Mouse (Mus musculus): ENCODE results near the gene Gm26602. TPM values are rescaled to one million over a fixed set of nuclear protein-coding genes. Genes with fewer than 3 reads are reported as not detected.

The Gm26602 gene
- polyA plus RNA-seq, 1 experiment = not detected

DNA sequence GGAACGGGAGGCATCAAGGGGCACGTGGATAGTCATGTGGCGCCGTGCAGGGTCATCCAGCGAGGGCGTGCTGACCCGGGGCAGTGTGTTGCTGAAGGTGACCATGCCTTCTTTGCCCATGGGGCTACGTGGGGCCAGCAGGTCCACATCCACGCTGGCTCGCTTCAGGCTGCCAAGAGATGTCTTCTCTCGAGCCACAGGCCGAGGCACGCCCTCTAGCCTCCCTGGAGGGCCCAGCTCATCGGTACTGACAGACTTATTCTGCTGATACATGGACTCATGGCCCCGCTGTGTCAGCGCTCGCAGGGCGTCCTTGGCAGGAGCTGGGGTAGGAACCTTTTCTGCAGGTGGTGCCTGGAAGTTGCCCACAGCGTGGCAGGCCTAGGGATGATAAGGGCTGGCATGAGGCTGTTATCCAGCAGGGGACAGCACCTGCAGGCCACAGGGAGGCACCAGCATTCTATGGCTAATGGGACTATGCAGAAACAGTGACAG lies 44.8 kb upstream of the Gm26602 start:
- H3K4me3 ChIP-seq = no peak overlapping the region
- H3ac ChIP-seq (ENCODE audit: control insufficient read depth, insufficient read length) = no peak overlapping the region
- H3K27me3 ChIP-seq (ENCODE audit: control insufficient read depth, insufficient read depth, insufficient read length) = no peaks in the 10 kb centered on the region
- no peak for TF ChIP-seq E2F4 (IDR thresholded peaks at IDR 0.05; ENCODE audit: insufficient read depth)
- no peak for TF ChIP-seq CEBPB (IDR thresholded peaks at IDR 0.05; ENCODE audit: insufficient read depth, poor library complexity, severe bottlenecking)
- TF ChIP-seq POLR2A (IDR thresholded peaks at IDR 0.05; ENCODE audit: insufficient read length, low read depth) = peak; percentile 64
- peak; percentile 85 for TF ChIP-seq POLR2AphosphoS2 (IDR thresholded peaks at IDR 0.05; ENCODE audit: insufficient read length, low read depth)
- H3K36me3 ChIP-seq (ENCODE audit: control insufficient read depth, insufficient read depth) = peaks cover 28% of the 10 kb centered on the region
- no peak overlapping the region for H3K4me2 ChIP-seq (ENCODE audit: low read depth)
- peaks cover 5% of the 10 kb centered on the region for H3K79me2 ChIP-seq (ENCODE audit: control insufficient read depth, insufficient read depth)

- H3K4me3 ChIP-seq = no peak overlapping the region
- no peaks in the 10 kb centered on the region for H3K27me3 ChIP-seq (ENCODE audit: control insufficient read depth, insufficient read depth, insufficient read length)
- H3K36me3 ChIP-seq (ENCODE audit: control insufficient read depth, insufficient read depth) = peaks cover 20% of the 10 kb centered on the region
- no peak overlapping the region for H3K4me2 ChIP-seq (ENCODE audit: low read depth)
- peaks cover 1% of the 10 kb centered on the region for H3K79me2 ChIP-seq (ENCODE audit: control insufficient read depth, insufficient read depth)
- H3ac ChIP-seq (ENCODE audit: control insufficient read depth, insufficient read length) = no peak overlapping the region
- TF ChIP-seq MYOD1 (IDR thresholded peaks at IDR 0.05; ENCODE audit: control insufficient read depth in 1 of 3, insufficient read length in 2 of 3, low read depth in 2 of 3) (no peak), CEBPB (IDR thresholded peaks at IDR 0.05; ENCODE audit: insufficient read depth, poor library complexity, severe bottlenecking) (no peak), POLR2AphosphoS2 (IDR thresholded peaks at IDR 0.05; ENCODE audit: insufficient read length, low read depth) (peak; percentile 23)
Measured at GRCm38 (mm10) chr10:79866601-79867000, 44.1 kb upstream of the Gm26602 start.

GRCm38 (mm10) chr10:79871845-79872244 lies 38.8 kb upstream of the Gm26602 start:
- H3K27me3 ChIP-seq (ENCODE audit: control insufficient read depth, insufficient read depth, insufficient read length) = no peaks in the 10 kb centered on the region
- H3ac ChIP-seq (ENCODE audit: control insufficient read depth, insufficient read length) = no peak overlapping the region
- no peaks in the 10 kb centered on the region for H3K79me2 ChIP-seq (ENCODE audit: control insufficient read depth, insufficient read depth)
- TF ChIP-seq CEBPB (IDR thresholded peaks at IDR 0.05; ENCODE audit: insufficient read depth, poor library complexity, severe bottlenecking) = no peak
- TF ChIP-seq POLR2A (IDR thresholded peaks at IDR 0.05; ENCODE audit: insufficient read length, low read depth) = no peak
- TF ChIP-seq MAX (IDR thresholded peaks at IDR 0.05; ENCODE audit: low read depth) = no peak
- no peak for TF ChIP-seq SRF (IDR thresholded peaks at IDR 0.05; ENCODE audit: control insufficient read depth, insufficient read length, low read depth)
- no peak for TF ChIP-seq REST (IDR thresholded peaks at IDR 0.05; ENCODE audit: insufficient read depth, insufficient read length)
- no peak for TF ChIP-seq POLR2AphosphoS2 (IDR thresholded peaks at IDR 0.05; ENCODE audit: insufficient read length, low read depth)
- TF ChIP-seq E2F4 (IDR thresholded peaks at IDR 0.05; ENCODE audit: insufficient read depth) = no peak
- TF ChIP-seq TCF12 (IDR thresholded peaks at IDR 0.05; ENCODE audit: insufficient read depth, poor library complexity, severe bottlenecking) = no peak
- no peak for TF ChIP-seq MYOD1 (IDR thresholded peaks at IDR 0.05; ENCODE audit: control insufficient read depth in 1 of 3, insufficient read length in 2 of 3, low read depth in 2 of 3)
- TF ChIP-seq TCF3 (IDR thresholded peaks at IDR 0.05; ENCODE audit: insufficient read length, low read depth) = no peak
- no peak for TF ChIP-seq USF1 (IDR thresholded peaks at IDR 0.05; ENCODE audit: low read depth)
- TF ChIP-seq MYOG (IDR thresholded peaks at IDR 0.05; ENCODE audit: control insufficient read depth in 1 of 3, insufficient read depth in 1 of 3, insufficient read length in 2 of 3, low read depth in 2 of 3) = no peak
- H3K4me2 ChIP-seq (ENCODE audit: low read depth) = no peak overlapping the region
- no peaks in the 10 kb centered on the region for H3K36me3 ChIP-seq (ENCODE audit: control insufficient read depth, insufficient read depth)
- no peak overlapping the region for H3K4me3 ChIP-seq

DNA sequence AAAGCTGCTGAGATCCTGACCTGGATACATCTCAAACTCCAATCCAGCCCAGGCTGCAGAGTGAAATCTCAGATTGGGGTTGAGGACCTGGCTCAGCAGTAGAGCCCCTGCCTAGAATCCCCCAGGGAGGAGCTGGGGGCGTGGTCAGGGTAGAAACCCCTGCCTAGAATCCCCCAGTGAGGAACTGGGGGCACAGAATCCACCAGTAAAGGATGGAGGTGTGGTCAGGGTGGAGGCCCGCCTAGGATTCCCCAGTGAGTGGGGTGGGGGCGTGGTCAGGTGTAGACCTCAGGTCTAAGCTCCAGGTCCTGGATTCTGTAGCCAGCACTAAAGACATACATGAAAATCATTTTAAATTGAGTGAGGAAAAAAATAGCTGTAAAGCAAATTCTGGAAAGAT lies 37.8 kb upstream of the Gm26602 start:
- Histone ChIP-seq H3K27me3 (ENCODE audit: control insufficient read depth, insufficient read depth, insufficient read length) (no peaks in the 10 kb centered on the region), H3K4me3 (no peak overlapping the region), H3ac (ENCODE audit: control insufficient read depth, insufficient read length) (no peak overlapping the region), H3K4me2 (ENCODE audit: low read depth) (no peak overlapping the region), H3K79me2 (ENCODE audit: control insufficient read depth, insufficient read depth) (no peaks in the 10 kb centered on the region), H3K36me3 (ENCODE audit: control insufficient read depth, insufficient read depth) (no peaks in the 10 kb centered on the region)
- no peak for TF ChIP-seq USF1 (IDR thresholded peaks at IDR 0.05; ENCODE audit: low read depth)
- TF ChIP-seq TCF12 (IDR thresholded peaks at IDR 0.05; ENCODE audit: insufficient read depth, poor library complexity, severe bottlenecking) = no peak
- TF ChIP-seq SRF (IDR thresholded peaks at IDR 0.05; ENCODE audit: control insufficient read depth, insufficient read length, low read depth) = no peak
- no peak for TF ChIP-seq CEBPB (IDR thresholded peaks at IDR 0.05; ENCODE audit: insufficient read depth, poor library complexity, severe bottlenecking)
- TF ChIP-seq MYOG (IDR thresholded peaks at IDR 0.05; ENCODE audit: control insufficient read depth in 1 of 3, insufficient read depth in 1 of 3, insufficient read length in 2 of 3, low read depth in 2 of 3) = no peak
- TF ChIP-seq MAX (IDR thresholded peaks at IDR 0.05; ENCODE audit: low read depth) = no peak
- no peak for TF ChIP-seq REST (IDR thresholded peaks at IDR 0.05; ENCODE audit: insufficient read depth, insufficient read length)
- TF ChIP-seq E2F4 (IDR thresholded peaks at IDR 0.05; ENCODE audit: insufficient read depth) = no peak
- no peak for TF ChIP-seq TCF3 (IDR thresholded peaks at IDR 0.05; ENCODE audit: insufficient read length, low read depth)

DNA sequence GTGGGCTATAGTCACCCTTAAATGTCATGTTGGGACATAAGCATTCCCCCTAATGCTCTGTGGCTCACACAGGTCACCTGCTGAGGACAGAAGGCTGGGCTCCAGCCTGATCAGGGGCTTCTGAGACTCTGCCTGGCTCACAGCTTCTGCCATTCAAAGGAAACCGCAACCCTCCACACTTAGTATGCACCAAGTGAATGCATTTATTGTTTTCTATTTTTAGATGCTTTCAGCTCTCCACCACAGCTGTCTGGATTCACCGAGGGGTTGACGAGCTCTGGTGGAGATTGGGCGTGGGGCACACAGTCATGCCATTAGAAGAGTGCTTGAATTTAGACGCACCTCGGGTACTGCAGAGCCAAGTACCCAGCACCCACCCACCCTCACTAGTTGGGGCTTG lies 37.3 kb upstream of the Gm26602 start:
- peak overlapping the region; percentile 92 for H3K4me2 ChIP-seq (ENCODE audit: low read depth)
- no peaks in the 10 kb centered on the region for H3K27me3 ChIP-seq (ENCODE audit: control insufficient read depth, insufficient read depth, insufficient read length)
- H3K4me3 ChIP-seq = peak overlapping the region; percentile 12
- no peaks in the 10 kb centered on the region for H3K79me2 ChIP-seq (ENCODE audit: control insufficient read depth, insufficient read depth)
- no peaks in the 10 kb centered on the region for H3K36me3 ChIP-seq (ENCODE audit: control insufficient read depth, insufficient read depth)
- H3ac ChIP-seq (ENCODE audit: control insufficient read depth, insufficient read length) = no peak overlapping the region
- peak in 1 of 3 experiments; percentile 34 for TF ChIP-seq MYOG (IDR thresholded peaks at IDR 0.05; ENCODE audit: control insufficient read depth in 1 of 3, insufficient read depth in 1 of 3, insufficient read length in 2 of 3, low read depth in 2 of 3)
- peak in 1 of 3 experiments; percentile 17 for TF ChIP-seq MYOD1 (IDR thresholded peaks at IDR 0.05; ENCODE audit: control insufficient read depth in 1 of 3, insufficient read length in 2 of 3, low read depth in 2 of 3)
- no peak for TF ChIP-seq CEBPB (IDR thresholded peaks at IDR 0.05; ENCODE audit: insufficient read depth, poor library complexity, severe bottlenecking)

Measured in myocyte (in vitro differentiated cells).